ENCODE assay signal across 7 mouse cellular contexts in the genomic region with DNA sequence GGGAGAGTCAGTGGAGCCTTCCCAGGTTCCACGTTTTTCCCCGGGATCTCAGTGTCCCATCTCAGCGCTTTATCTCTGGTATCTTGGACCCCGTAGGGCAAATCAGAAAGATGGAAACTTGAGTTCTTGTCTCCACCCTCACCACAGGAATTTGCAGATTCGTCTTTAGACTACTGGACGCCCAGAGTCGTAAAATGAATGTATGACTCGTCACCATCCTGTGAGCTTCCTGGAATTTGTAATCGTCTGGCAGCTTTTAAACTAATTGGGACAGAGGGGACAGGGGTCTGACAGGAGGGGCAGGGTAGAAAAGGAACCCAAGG. TPM values are rescaled to one million over a fixed set of nuclear protein-coding genes. Genes with fewer than 3 reads are reported as not detected.
A peak's percentile ranks its signal among the peaks of the same experiment; 100 is the strongest.
DNase-seq lines count a peak whose midpoint lies in the region; ATAC-seq and TF ChIP-seq lines count a peak whose summit lies in the region.

No protein-coding gene starts in this region.

- H3K4me3 ChIP-seq in thymus, adult 2 months (ENCODE audit: control insufficient read depth, insufficient read depth, low read length): peak overlapping the region; percentile 56
- peak overlapping the region; percentile 93 for H3K4me3 ChIP-seq in embryonic facial prominence, embryonic 14.5 days (ENCODE audit: low read depth, low read length)
- H3K4me3 ChIP-seq in limb, embryonic 14.5 days (replicated peaks; ENCODE audit: low read length): peak overlapping the region; percentile 93

- no peak for ATAC-seq in embryonic facial prominence, embryonic 14.5 days (ENCODE audit: low read depth)
- no peak for ATAC-seq in limb, embryonic 14.5 days (ENCODE audit: low FRiP score, low read depth)

- TF ChIP-seq CTCF in thymus, adult 2 months (IDR thresholded peaks at IDR 0.05; ENCODE audit: borderline replicate concordance, control insufficient read depth, extremely low read depth, insufficient read depth, low read length, poor library complexity): no peak

- H3K36me3 ChIP-seq in thymus, adult 2 months (ENCODE audit: control insufficient read depth, insufficient read depth, low read length): peaks cover 8% of the 10 kb centered on the region
- H3K36me3 ChIP-seq in embryonic facial prominence, embryonic 14.5 days (ENCODE audit: control insufficient read depth, insufficient read depth, low read length): peaks cover 19% of the 10 kb centered on the region
- peaks cover 22% of the 10 kb centered on the region for H3K36me3 ChIP-seq in limb, embryonic 14.5 days (ENCODE audit: control insufficient read depth, insufficient read depth, low read length)

- WGBS in thymus, adult 2 months: under 1% methylated on average over 9 of the region's 9 CpGs
- 0% methylated on average over 9 of the region's 9 CpGs for WGBS in embryonic facial prominence, embryonic 14.5 days
- 0% methylated on average over 9 of the region's 9 CpGs for WGBS in limb, embryonic 14.5 days

- peak overlapping the region; percentile 83 for H3K9ac ChIP-seq in embryonic facial prominence, embryonic 14.5 days (ENCODE audit: low read depth, low read length)
- peak overlapping the region; percentile 77 for H3K9ac ChIP-seq in limb, embryonic 14.5 days (ENCODE audit: low read depth, low read length, severe bottlenecking)

- H3K4me1 ChIP-seq in thymus, adult 2 months (replicated peaks; ENCODE audit: control insufficient read depth, insufficient read depth, low read length): peaks cover 25% of the 10 kb centered on the region
- H3K4me1 ChIP-seq in embryonic facial prominence, embryonic 14.5 days (ENCODE audit: control insufficient read depth, insufficient read depth, low read length): peaks cover 12% of the 10 kb centered on the region
- H3K4me1 ChIP-seq in limb, embryonic 14.5 days (ENCODE audit: control insufficient read depth, insufficient read depth, low read length): peaks cover 29% of the 10 kb centered on the region

- H3K27ac ChIP-seq in thymus, adult 2 months (ENCODE audit: control insufficient read depth, insufficient read depth, low read length): peak overlapping the region; percentile 48; the same call in 1 of the 2 replicates
- H3K27ac ChIP-seq in embryonic facial prominence, embryonic 14.5 days (replicated peaks; ENCODE audit: low read depth, low read length): 0 out of 2 replicates have a peak overlapping the region, but pooled peaks have one; percentile 6
- H3K27ac ChIP-seq in limb, embryonic 14.5 days (replicated peaks; ENCODE audit: low read depth, low read length): no peak overlapping the region

- H3K27me3 ChIP-seq in thymus, adult 2 months (ENCODE audit: control insufficient read depth, insufficient read depth, low read length): no peaks in the 10 kb centered on the region
- no peaks in the 10 kb centered on the region for H3K27me3 ChIP-seq in embryonic facial prominence, embryonic 14.5 days (replicated peaks; ENCODE audit: control insufficient read depth, insufficient read depth, low read length)
- no peaks in the 10 kb centered on the region for H3K27me3 ChIP-seq in limb, embryonic 14.5 days (ENCODE audit: control insufficient read depth, insufficient read depth, low read length)

- H3K9me3 ChIP-seq in embryonic facial prominence, embryonic 14.5 days (ENCODE audit: control insufficient read depth, low read length): no peaks in the 10 kb centered on the region
- no peaks in the 10 kb centered on the region for H3K9me3 ChIP-seq in limb, embryonic 14.5 days (ENCODE audit: control insufficient read depth, low read length)

- no peak for DNase-seq in thymus, adult 2 months
- DNase-seq in thymus, adult 18-20 months: no peak
- DNase-seq in embryonic facial prominence, embryonic 14.5 days (ENCODE audit: low spot score): no peak
- no peak for DNase-seq in limb, embryonic 14.5 days (ENCODE audit: low spot score)
- DNase-seq in urinary bladder, postnatal 14 days (ENCODE audit: low spot score): no peak
- no peak for DNase-seq in adrenal gland, adult 8-10 months
- no peak for DNase-seq in B cell, adult 2 months

- TF ChIP-seq POLR2A in thymus, adult 2 months (IDR thresholded peaks at IDR 0.05; ENCODE audit: control insufficient read depth, extremely low read depth, insufficient read depth, low read length, poor library complexity): no peak
- no peak for TF ChIP-seq POLR2A in limb, embryonic 14.5 days (IDR thresholded peaks at IDR 0.05; ENCODE audit: borderline replicate concordance, extremely low read depth, insufficient read depth, insufficient read length)

- H3K4me2 ChIP-seq in embryonic facial prominence, embryonic 14.5 days (ENCODE audit: low read depth, low read length): peak overlapping the region; percentile 77
- H3K4me2 ChIP-seq in limb, embryonic 14.5 days (replicated peaks; ENCODE audit: low read depth, low read length, severe bottlenecking): peak overlapping the region; percentile 85

RNA-seq across cellular contexts. Expression of a gene that starts 0.6 kb away (rescaled TPM):
- polyA plus RNA-seq in thymus, adult 2 months (2012; rRNA removed): 77.4 and 166 TPM in 2 replicates
- polyA plus RNA-seq in embryonic facial prominence, embryonic 14.5 days (2014; fragmentation: Nextera tagmentation; extraction: Ambion mirVana): 120 and 138 TPM in 2 replicates
- polyA plus RNA-seq in limb, embryonic 14.5 days (2012; rRNA removed): 60.6 and 67.2 TPM in 2 replicates
- 128 and 135 TPM in 2 replicates for polyA plus RNA-seq in limb, embryonic 14.5 days (2014; fragmentation: Nextera tagmentation; extraction: Ambion mirVana)
- total RNA-seq in adrenal gland, adult 8-10 months (2022): 10 to 100 TPM in 1 of 4 experiments, 1 to 10 TPM in 3; 4.9 to 10.4 (median 6.8) TPM

RNA-seq across cellular contexts. Expression of a gene that starts 25.8 kb away (rescaled TPM):
- 1.6 and 3.4 TPM in 2 replicates for polyA plus RNA-seq in thymus, adult 2 months (2012; rRNA removed)
- 6.1 and 7.1 TPM in 2 replicates for polyA plus RNA-seq in embryonic facial prominence, embryonic 14.5 days (2014; fragmentation: Nextera tagmentation; extraction: Ambion mirVana)
- polyA plus RNA-seq in limb, embryonic 14.5 days (2012; rRNA removed): 11.3 and 13.6 TPM in 2 replicates
- polyA plus RNA-seq in limb, embryonic 14.5 days (2014; fragmentation: Nextera tagmentation; extraction: Ambion mirVana): 8.9 and 11.2 TPM in 2 replicates
- 1 to 10 TPM; 4.2 to 6.5 (median 6.4) TPM for total RNA-seq in adrenal gland, adult 8-10 months (2022)

RNA-seq across cellular contexts. Expression of a gene that starts 56.4 kb away (rescaled TPM):
- 4.9 and 6.5 TPM in 2 replicates for polyA plus RNA-seq in thymus, adult 2 months (2012; rRNA removed)
- polyA plus RNA-seq in embryonic facial prominence, embryonic 14.5 days (2014; fragmentation: Nextera tagmentation; extraction: Ambion mirVana): 12.1 and 16.3 TPM in 2 replicates
- 12.1 and 15.6 TPM in 2 replicates for polyA plus RNA-seq in limb, embryonic 14.5 days (2012; rRNA removed)
- polyA plus RNA-seq in limb, embryonic 14.5 days (2014; fragmentation: Nextera tagmentation; extraction: Ambion mirVana): 13.3 and 16.4 TPM in 2 replicates
- total RNA-seq in adrenal gland, adult 8-10 months (2022): 10 to 100 TPM; 10.9 to 15.3 (median 13.7) TPM
